In genomic region chr6:137754056-137754856, GRCm38 (mm10) we compare ENCODE assay signal across 7 mouse cellular contexts. TPM values are rescaled to one million over a fixed set of nuclear protein-coding genes. Genes with fewer than 3 reads are reported as not detected.
A peak's percentile ranks its signal among the peaks of the same experiment; 100 is the strongest.
DNase-seq lines count a peak whose midpoint lies in the region; ATAC-seq lines count a peak whose summit lies in the region.

Dera (plus strand) TSS chr6:137754546.

- no peaks in the 10 kb centered on the region for H3K27me3 ChIP-seq in limb, embryonic 11.5 days (ENCODE audit: control insufficient read depth, insufficient read depth, low read length)
- no peaks in the 10 kb centered on the region for H3K27me3 ChIP-seq in midbrain, embryonic 13.5 days

- H3K4me2 ChIP-seq in limb, embryonic 11.5 days (ENCODE audit: low read depth, severe bottlenecking), result peak within 1 kb of the TSS; percentile 54
- H3K4me2 ChIP-seq in midbrain, embryonic 13.5 days (replicated peaks), result peak within 1 kb of the TSS; percentile 76

- 0 out of 2 replicates have a peak within 1 kb of the TSS, but pooled peaks have one; percentile 45 for H3K27ac ChIP-seq in limb, embryonic 11.5 days (replicated peaks; ENCODE audit: low read depth, low read length)
- no peak within 1 kb of the TSS for H3K27ac ChIP-seq in midbrain, embryonic 13.5 days

- H3K4me1 ChIP-seq in limb, embryonic 11.5 days (ENCODE audit: control insufficient read depth, insufficient read depth, low read length), result 0 out of 2 replicates have a peak, but pooled peaks cover under 1% of the 10 kb centered on the region
- peaks cover 12% of the 10 kb centered on the region; the same call in 1 of the 2 replicates for H3K4me1 ChIP-seq in midbrain, embryonic 13.5 days (replicated peaks)

- peak within 1 kb of the TSS; percentile 67 for H3K9ac ChIP-seq in limb, embryonic 11.5 days (ENCODE audit: low read length)
- peak within 1 kb of the TSS; percentile 61 for H3K9ac ChIP-seq in midbrain, embryonic 13.5 days (replicated peaks)

- peak; percentile 94 for ATAC-seq in inflammation-experienced regulatory T-cells, adult 6 months
- peak; percentile 90 for ATAC-seq in limb, embryonic 11.5 days (ENCODE audit: insufficient number of reproducible peaks, low FRiP score, low TSS enrichment, low read depth)
- peak; percentile 89 for ATAC-seq in midbrain, embryonic 13.5 days

- DNase-seq in adrenal gland, adult 18-20 months (ENCODE audit: low spot score in 2 of 2), result peak; percentile 80 to 83
- peak; percentile 94 for DNase-seq in embryo, embryonic 10 days (ENCODE audit: low spot score)
- DNase-seq in gastrocnemius, postnatal 25 days, result peak; percentile 73
- peak; percentile 92 for DNase-seq in limb, embryonic 11.5 days (ENCODE audit: low spot score)
- peak; percentile 81 to 87 for DNase-seq in spleen, adult 18-20 months

- H3K36me3 ChIP-seq in limb, embryonic 11.5 days (ENCODE audit: control insufficient read depth, insufficient read depth, low read length), result peaks cover 2% of the 10 kb centered on the region; the same call in 1 of the 2 replicates
- H3K36me3 ChIP-seq in midbrain, embryonic 13.5 days, result peaks cover 26% of the 10 kb centered on the region

- H3K4me3 ChIP-seq in limb, embryonic 11.5 days (ENCODE audit: low read depth, low read length), result peak within 1 kb of the TSS; percentile 71
- H3K4me3 ChIP-seq in midbrain, embryonic 13.5 days (replicated peaks), result peak within 1 kb of the TSS; percentile 58

- WGBS in limb, embryonic 11.5 days, result 12% methylated on average over 26 of the region's 26 CpGs
- 13% methylated on average over 26 of the region's 26 CpGs for WGBS in midbrain, embryonic 13.5 days

- H3K9me3 ChIP-seq in limb, embryonic 11.5 days (ENCODE audit: control insufficient read depth, low read length), result no peaks in the 10 kb centered on the region
- no peaks in the 10 kb centered on the region for H3K9me3 ChIP-seq in midbrain, embryonic 13.5 days

RNA-seq across cellular contexts. Expression of gene Dera, which starts in this region (rescaled TPM):
- 10 to 100 TPM; 13.0 to 15.7 TPM for total RNA-seq in adrenal gland, adult 18-20 months (2021)
- total RNA-seq in gastrocnemius, postnatal 25 days (2021), result 10 to 100 TPM; 10.4 to 11.0 TPM
- polyA plus RNA-seq in inflammation-experienced regulatory T-cells, adult 6 months (2017; shearing (Covaris generic)), result 100 to 1,000 TPM in 1 of 3 experiments, 10 to 100 TPM in 2; 77.2 to 126 (median 80.3) TPM
- polyA plus RNA-seq in limb, embryonic 11.5 days (2014; fragmentation: Nextera tagmentation; extraction: Ambion mirVana), result 68.8 and 75.2 TPM in 2 replicates
- 19.1 and 19.7 TPM in 2 replicates for polyA plus RNA-seq in midbrain, embryonic 13.5 days (2015; fragmentation: Nextera tagmentation; extraction: Ambion mirVana)
